Mouse (Mus musculus) testis, adult 2 months (tissue): ENCODE data around the gene Cela2a.

Source experiments
- CTCF ChIP-seq: fragments of 200-500 bp; IDR thresholded peaks from 2 replicates; pipeline ENCODE4 v1.5.1; 2012; ENCODE audit warnings: low read depth, mild to moderate bottlenecking, inconsistent platforms, low read length, moderate library complexity; ENCODE audit not compliant: control insufficient read depth, insufficient read depth, insufficient replicate concordance
- POLR2A ChIP-seq: fragments of 200-500 bp; IDR thresholded peaks from 2 replicates; pipeline ENCODE4 v1.6.1; 2012; ENCODE audit warnings: low read depth, mild to moderate bottlenecking, inconsistent platforms, low read length, moderate library complexity; ENCODE audit not compliant: control insufficient read depth

- TF ChIP-seq CTCF (no peak), POLR2A (no peak)
Observed at GRCm38 (mm10) chr4:141860246-141860841, 34.4 kb upstream of the Cela2a start.
